ENCODE assay signal across 8 mouse cellular contexts in genomic region chr12:86831591-86832550, GRCm38 (mm10). TPM values are rescaled to one million over a fixed set of nuclear protein-coding genes. Genes with fewer than 3 reads are reported as not detected.
DNase-seq lines count a peak whose midpoint lies in the region; ATAC-seq and TF ChIP-seq lines count a peak whose summit lies in the region.

No protein-coding gene starts in this region.

- 30% methylated on average over 32 of the region's 32 CpGs for whole genome bisulfite sequencing in forebrain, embryonic 12.5 days
- 27% methylated on average over 32 of the region's 32 CpGs for WGBS in large intestine, adult 2 months
- WGBS in spleen, adult 2 months, result 28% methylated on average over 32 of the region's 32 CpGs

- H3K4me1 ChIP-seq in bone marrow macrophage, adult 2 months (ENCODE audit: control insufficient read depth, insufficient read depth, low read length), result peaks cover 49% of the 10 kb centered on the region
- H3K4me1 ChIP-seq in forebrain, embryonic 12.5 days, result peaks cover 48% of the 10 kb centered on the region
- H3K4me1 ChIP-seq in spleen, adult 2 months (ENCODE audit: control insufficient read depth, insufficient read depth, insufficient read length), result peaks cover 47% of the 10 kb centered on the region

- ATAC-seq in forebrain, embryonic 12.5 days (ENCODE audit: low FRiP score), result peak; percentile 77
- peak; percentile 16 for ATAC-seq in megakaryocyte, adult 5-6 weeks (ENCODE audit: poor library complexity, severe bottlenecking)

- no peak for TF ChIP-seq CTCF in bone marrow macrophage, adult 2 months (IDR thresholded peaks at IDR 0.05; ENCODE audit: low read depth, low read length)
- TF ChIP-seq CTCF in spleen, adult 2 months (IDR thresholded peaks at IDR 0.05; ENCODE audit: extremely low read depth, insufficient read depth, insufficient read length, insufficient replicate concordance), result no peak

- no peaks in the 10 kb centered on the region; the same call in 1 of the 2 replicates for H3K27me3 ChIP-seq in forebrain, embryonic 12.5 days
- H3K27me3 ChIP-seq in spleen, adult 2 months (ENCODE audit: control insufficient read depth, insufficient read depth, low read length), result no peaks in the 10 kb centered on the region

- H3K9ac ChIP-seq in forebrain, embryonic 12.5 days, result peak overlapping the region; percentile 40

- H3K4me2 ChIP-seq in forebrain, embryonic 12.5 days, result peak overlapping the region; percentile 49

- peak overlapping the region; percentile 12; the same call in 1 of the 2 replicates for H3K4me3 ChIP-seq in bone marrow macrophage, adult 2 months (ENCODE audit: insufficient read depth, low read length)
- H3K4me3 ChIP-seq in forebrain, embryonic 12.5 days (replicated peaks), result 0 out of 2 replicates have a peak overlapping the region, but pooled peaks have one; percentile 2
- H3K4me3 ChIP-seq in spleen, adult 2 months (ENCODE audit: extremely low read depth, insufficient read depth, insufficient read length), result no peak overlapping the region

- H3K27ac ChIP-seq in bone marrow macrophage, adult 2 months (ENCODE audit: insufficient read depth, low read depth, low read length), result peak overlapping the region; percentile 85
- H3K27ac ChIP-seq in forebrain, embryonic 12.5 days, result peak overlapping the region; percentile 68
- peak overlapping the region; percentile 93 for H3K27ac ChIP-seq in spleen, adult 2 months (ENCODE audit: insufficient read depth, low read length)

- no peaks in the 10 kb centered on the region for H3K9me3 ChIP-seq in forebrain, embryonic 12.5 days

- no peaks in the 10 kb centered on the region for H3K36me3 ChIP-seq in forebrain, embryonic 12.5 days (replicated peaks)
- H3K36me3 ChIP-seq in spleen, adult 2 months (ENCODE audit: control insufficient read depth, insufficient read depth, low read length), result no peaks in the 10 kb centered on the region

- no peak for TF ChIP-seq POLR2A in bone marrow macrophage, adult 2 months (IDR thresholded peaks at IDR 0.05; ENCODE audit: borderline replicate concordance, low read depth, low read length)
- TF ChIP-seq POLR2A in spleen, adult 2 months (IDR thresholded peaks at IDR 0.05; ENCODE audit: low read depth, low read length), result no peak

- peak; percentile 27 for DNase-seq in cerebellum, adult 11-12 months
- DNase-seq in cerebellum, adult 8-10 months, result no peak
- peak; percentile 77 for DNase-seq in heart, postnatal 4 days
- peak; percentile 52 for DNase-seq in large intestine, adult 2 months (ENCODE audit: low read depth, low spot score)
- DNase-seq in spleen, adult 2 months (ENCODE audit: low read depth in 1 of 2, low spot score in 2 of 2), result peak in 1 of 2 experiments; percentile 43

RNA-seq across cellular contexts. Expression of gene Irf2bpl, which starts 52.7 kb away (rescaled TPM):
- polyA plus RNA-seq in bone marrow macrophage, adult 2 months (2012; ENCODE audit: insufficient read depth, insufficient read length, missing spikeins), result 11.4 and 12.0 TPM in 2 replicates
- polyA plus RNA-seq in forebrain, embryonic 12.5 days (2016; fragmentation: Nextera tagmentation; extraction: Ambion mirVana), result 74.8 and 81.9 TPM in 2 replicates
- total RNA-seq in heart, postnatal 4 days (2021), result 10 to 100 TPM; 85.8 to 86.2 TPM
- 12.4 and 14.9 TPM in 2 replicates for polyA plus RNA-seq in large intestine, adult 2 months (2012; rRNA removed)
- total RNA-seq in megakaryocyte, adult 5-6 weeks (2015), result 3.0 and 3.6 TPM in 2 replicates
- total RNA-seq in megakaryocyte, adult 5-6 weeks (2017), result 1.4 and 3.5 TPM in 2 replicates
- 33.2 and 50.3 TPM in 2 replicates for polyA plus RNA-seq in spleen, adult 2 months (2012; rRNA removed)
